Mouse (Mus musculus) small intestine, adult 2 months (tissue): ENCODE measurements around the gene Inafm1.

Source experiments
- CTCF ChIP-seq: fragments of 200-500 bp; IDR thresholded peaks from 2 replicates; pipeline ENCODE4 v1.5.1; 2012; ENCODE audit warnings: low read depth, mild to moderate bottlenecking, control low read depth, inconsistent platforms, low read length, moderate library complexity, mixed read lengths; ENCODE audit not compliant: insufficient replicate concordance, insufficient read length; ENCODE audit errors: extremely low read depth
- POLR2A ChIP-seq: fragments of 200-500 bp; IDR thresholded peaks from 2 replicates; pipeline ENCODE4 v1.6.1; 2012; ENCODE audit warnings: low read depth, mild to moderate bottlenecking, control low read depth, inconsistent platforms, low read length, moderate library complexity

DNA sequence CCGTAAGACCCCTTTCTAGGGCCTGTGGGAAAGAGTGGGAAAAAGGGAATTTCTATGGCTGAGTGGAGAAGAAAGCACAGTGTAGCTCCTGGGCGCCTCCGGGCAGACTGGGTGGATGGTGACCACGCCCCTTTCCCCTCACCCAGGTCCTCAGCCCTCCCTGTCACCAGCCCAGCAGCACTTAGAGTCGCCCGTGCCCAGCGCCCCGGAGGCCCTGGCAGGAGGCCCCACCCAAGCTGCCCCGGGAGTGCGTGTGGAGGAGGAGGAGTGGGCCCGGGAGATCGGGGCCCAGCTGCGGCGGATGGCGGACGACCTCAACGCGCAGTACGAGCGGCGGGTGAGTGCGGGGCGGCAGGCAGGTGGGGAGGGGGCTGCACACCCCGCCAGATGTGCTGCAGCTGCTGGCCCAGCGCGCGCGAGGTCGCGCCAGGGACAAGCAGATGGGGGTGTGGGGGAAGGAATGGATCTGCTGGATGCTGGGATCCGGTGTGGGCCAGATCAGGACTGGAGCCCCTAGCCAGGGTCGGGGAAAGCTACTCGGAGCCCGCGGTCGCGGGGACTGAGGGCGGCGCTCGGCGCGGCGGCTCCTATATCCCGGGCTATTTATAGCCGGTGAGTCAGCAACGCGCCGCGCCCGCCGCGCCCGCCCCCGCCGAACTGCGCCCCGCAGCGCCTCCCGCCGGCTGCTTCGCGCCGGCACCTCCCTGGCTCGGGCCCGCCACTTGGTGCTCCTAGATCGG, 40.2 kb upstream of the Inafm1 start:
- TF ChIP-seq POLR2A: peak; percentile 99
- TF ChIP-seq CTCF: peak; percentile 58; the same call in 1 of the 2 replicates
